ENCODE assay signal across 9 mouse cellular contexts in genomic region chrX:136321692-136322091, GRCm38 (mm10). TPM values are rescaled to one million over a fixed set of nuclear protein-coding genes. Genes with fewer than 3 reads are reported as not detected.
DNase-seq lines count a peak whose midpoint lies in the region; ATAC-seq and TF ChIP-seq lines count a peak whose summit lies in the region.
"Had no signal": no experiment of that assay in that cellular context is flagged by ENCODE, and none has a peak within 500 bp of the region (broad histone marks: within the 10 kb centered on the region; RNA-seq: fewer than 3 reads in every experiment).

No protein-coding gene starts in this region.

- ATAC-seq in heart, postnatal 0 days (ENCODE audit: insufficient read depth, low read depth) = no peak

- no peak overlapping the region for H3K4me3 ChIP-seq in heart, postnatal 0 days (ENCODE audit: low read depth, low read length)
- no peak overlapping the region for H3K4me3 ChIP-seq in CH12.LX (replicated peaks in 1 of 3; ENCODE audit: low read depth in 2 of 3, low read length in 2 of 3, poor library complexity in 1 of 3)
- H3K4me3 ChIP-seq: liver, embryonic 15.5 days had no signal

- H3K9me3 ChIP-seq in heart, postnatal 0 days (replicated peaks; ENCODE audit: control insufficient read depth, low read length) = no peaks in the 10 kb centered on the region
- no peaks in the 10 kb centered on the region for H3K9me3 ChIP-seq in CH12.LX (replicated peaks; ENCODE audit: low read length)
- H3K9me3 ChIP-seq: liver, embryonic 15.5 days had no signal

- peak; percentile 71 for TF ChIP-seq RAD21 in CH12.LX (IDR thresholded peaks at IDR 0.05; ENCODE audit: low read depth, low read length)

- 6% methylated on average over 3 of the region's 3 CpGs for WGBS in heart, postnatal 0 days

- no peaks in the 10 kb centered on the region for H3K27me3 ChIP-seq in heart, postnatal 0 days (ENCODE audit: control insufficient read depth, insufficient read depth, low read length)
- no peaks in the 10 kb centered on the region for H3K27me3 ChIP-seq in CH12.LX (replicated peaks)
- no peaks in the 10 kb centered on the region for H3K27me3 ChIP-seq in splenic B cell, adult 2 months (ENCODE audit: control insufficient read depth, insufficient read depth, low read length, poor library complexity, severe bottlenecking)
- H3K27me3 ChIP-seq: liver, embryonic 15.5 days had no signal

- in situ Hi-C loops in CH12.LX (cut with MboI; ENCODE audit: low pct_ligation_motif_present, low pct_unique_long_range_greater_than_20kb, low sequenced_read_pairs) = loop anchor here (25.0 kb wide), 1 partner anchor 134 kb away; no protein-coding TSS in a partner anchor

- no peaks in the 10 kb centered on the region for H3K79me2 ChIP-seq in CH12.LX (replicated peaks; ENCODE audit: control insufficient read depth, extremely low read depth, insufficient read depth, poor library complexity, severe bottlenecking)

- no peaks in the 10 kb centered on the region for H3K36me3 ChIP-seq in heart, postnatal 0 days (replicated peaks; ENCODE audit: control insufficient read depth, insufficient read depth, low read length)
- no peaks in the 10 kb centered on the region for H3K36me3 ChIP-seq in CH12.LX (replicated peaks in 1 of 2; ENCODE audit: control insufficient read depth in 1 of 2, insufficient read depth in 1 of 2, low read length in 1 of 2)
- no peaks in the 10 kb centered on the region for H3K36me3 ChIP-seq in splenic B cell, adult 2 months (ENCODE audit: control insufficient read depth, insufficient read depth, low read length, poor library complexity, severe bottlenecking)
- H3K36me3 ChIP-seq: liver, embryonic 15.5 days had no signal

- dilution Hi-C loops in CH12.LX (cut with MboI; ENCODE audit: extremely low pct_ligation_motif_present, extremely low pct_unique_long_range_greater_than_20kb, low sequenced_read_pairs) = no loop called here

- DNase-seq in heart, postnatal 0 days (ENCODE audit: low spot score) = peak; percentile 35
- DNase-seq in heart, postnatal 25 days (ENCODE audit: low spot score) = no peak
- DNase-seq in CH12.LX (ENCODE audit: extremely low read depth) = peak; percentile 46
- DNase-seq in c-Kit-positive CD71-positive TER-119-positive erythroid progenitor cells, embryonic 14.5 days (ENCODE audit: low spot score) = peak; percentile 58
- DNase-seq in frontal cortex, postnatal 10 days (ENCODE audit: low spot score in 2 of 2) = peak; percentile 5 to 29
- DNase-seq in layer of hippocampus, postnatal 10 days (ENCODE audit: low spot score in 2 of 2) = peak; percentile 44 to 64
- peak; percentile 31 for DNase-seq in lung, postnatal 25 days (ENCODE audit: low spot score)
- peak; percentile 60 for DNase-seq in splenic B cell, adult 2 months (ENCODE audit: low read depth, low spot score)

- no peak overlapping the region for H3K27ac ChIP-seq in heart, postnatal 0 days (ENCODE audit: low read depth)
- no peak overlapping the region for H3K27ac ChIP-seq in CH12.LX (ENCODE audit: insufficient read depth, low read depth)
- H3K27ac ChIP-seq: liver, embryonic 15.5 days had no signal

- no peak overlapping the region for H3K9ac ChIP-seq in heart, postnatal 0 days (replicated peaks; ENCODE audit: low read depth, low read length)
- no peak overlapping the region for H3K9ac ChIP-seq in CH12.LX (ENCODE audit: insufficient read depth, low read depth)
- H3K9ac ChIP-seq: liver, embryonic 15.5 days had no signal

- no peaks in the 10 kb centered on the region for H3K4me1 ChIP-seq in heart, postnatal 0 days (ENCODE audit: control insufficient read depth, insufficient read depth)
- no peaks in the 10 kb centered on the region for H3K4me1 ChIP-seq in CH12.LX (ENCODE audit: control insufficient read depth in 1 of 2, insufficient read depth in 2 of 2)
- H3K4me1 ChIP-seq: liver, embryonic 15.5 days had no signal

- TF ChIP-seq EP300 in heart, postnatal 0 days (IDR thresholded peaks at IDR 0.05; ENCODE audit: low read depth) = no peak
- TF ChIP-seq EP300 in CH12.LX (IDR thresholded peaks at IDR 0.05; ENCODE audit: low read length) = no peak

- no peak overlapping the region for H3K4me2 ChIP-seq in heart, postnatal 0 days (ENCODE audit: low read depth, low read length)
- no peak overlapping the region for H3K4me2 ChIP-seq in CH12.LX (ENCODE audit: insufficient read depth, low read depth, poor library complexity, severe bottlenecking)
- H3K4me2 ChIP-seq: liver, embryonic 15.5 days had no signal

- no peak for TF ChIP-seq POLR2A in CH12.LX (IDR thresholded peaks at IDR 0.05; ENCODE audit: low read depth, low read length)

- peak; percentile 70 for TF ChIP-seq CTCF in heart, postnatal 0 days (IDR thresholded peaks at IDR 0.05; ENCODE audit: low read depth)
- peak; percentile 26 to 70; a peak in 3 of 4 replicates for TF ChIP-seq CTCF in CH12.LX (conservative IDR thresholded peaks at IDR 0.05 in 1 of 2, IDR thresholded peaks at IDR 0.05 in 1 of 2; ENCODE audit: low read depth in 2 of 2, low read length in 2 of 2)

- intact Hi-C loops in heart, postnatal 25 days (cut with DNase I) = loop anchor here (5.0 kb wide), 2 partner anchors 274 to 386 kb away; partner anchors contain the start of gene Tceal1

TF ChIP-seq in CH12.LX, 34 proteins besides CTCF, POLR2A, EP300 and RAD21:
- TF ChIP-seq SMC3 (IDR thresholded peaks at IDR 0.05; ENCODE audit: low read depth, low read length) (peak; percentile 42), RCOR1 (conservative IDR thresholded peaks at IDR 0.05; ENCODE audit: low read depth, low read length) (no peak)

RNA-seq across cellular contexts. Expression of gene Bex3, which starts 51.6 kb away (rescaled TPM):
- 133 and 177 TPM in 2 replicates for total RNA-seq in heart, postnatal 0 days (2014; rRNA removed; ENCODE audit: low replicate concordance)
- 276 and 298 TPM in 2 replicates for polyA plus RNA-seq in heart, postnatal 0 days (2015; fragmentation: Nextera tagmentation; extraction: Ambion mirVana)
- total RNA-seq in heart, postnatal 25 days (2021) = 10 to 100 TPM; 12.2 to 17.1 TPM
- 118 and 124 TPM in 2 replicates for total RNA-seq in CH12.LX (2012; rRNA removed)
- 87.0 and 87.4 TPM in 2 replicates for total RNA-seq in CH12.LX (2014; rRNA removed)
- polyA plus RNA-seq in CH12.LX (2012; ENCODE audit: insufficient read length, low read depth) = 228 and 235 TPM in 2 replicates
- total RNA-seq in layer of hippocampus, postnatal 10 days (2021) = 100 to 1,000 TPM; 396 to 461 TPM
